Mouse (Mus musculus) ES-E14 (cell line): ENCODE results near the gene Dusp14. TPM values are rescaled to one million over a fixed set of nuclear protein-coding genes. Genes with fewer than 3 reads are reported as not detected.

ENCODE experiments used
- DNase-seq: peaks from one replicate; pipeline ENCODE4 v3.0.0-alpha.2; 2013; ENCODE audit warnings: low read depth, low spot score
- H3K27ac ChIP-seq: 2 replicates; pipeline ENCODE4 v1.5.1; 2012; ENCODE audit warnings: low read depth, mild to moderate bottlenecking, low read length, moderate library complexity, mixed read lengths; ENCODE audit not compliant: poor library complexity, insufficient read depth, severe bottlenecking
- H3K36me3 ChIP-seq: 2 replicates; pipeline ENCODE4 v1.6.1; 2012; ENCODE audit warnings: mild to moderate bottlenecking, low read length, moderate library complexity, mixed read lengths; ENCODE audit not compliant: control insufficient read depth, poor library complexity, insufficient read depth, severe bottlenecking
- H3K4me1 ChIP-seq, 2 experiments: fragments of 150-350 bp in 1 of 2; sonication (generic) in 1 of 2; 2 replicates each; pipeline ENCODE4 v1.6.1; 2012; ENCODE audit warnings: low read length in 2 of 2, mild to moderate bottlenecking in 1 of 2, mixed read lengths in 1 of 2; ENCODE audit not compliant: control insufficient read depth in 2 of 2, insufficient read depth in 2 of 2, poor library complexity in 1 of 2
- H3K4me3 ChIP-seq, 2 experiments: fragments of 150-350 bp in 1 of 2; sonication (generic) in 1 of 2; 2 replicates each; pipeline ENCODE4 v1.5.1; 2012; ENCODE audit warnings: low read length in 2 of 2, low read depth in 1 of 2, mild to moderate bottlenecking in 1 of 2, mixed read lengths in 1 of 2; ENCODE audit not compliant: insufficient read depth in 1 of 2, poor library complexity in 1 of 2, severe bottlenecking in 1 of 2
- H3K9ac ChIP-seq: 2 replicates; pipeline ENCODE4 v1.6.1; 2012; ENCODE audit warnings: low read depth, mild to moderate bottlenecking, low read length, mixed read lengths; ENCODE audit not compliant: poor library complexity, insufficient read depth, severe bottlenecking
- H3K9me3 ChIP-seq: fragments of 150-350 bp; sonication (generic); 2 replicates; pipeline ENCODE4 v1.6.1; 2012; ENCODE audit warnings: low read depth, mild to moderate bottlenecking, low read length; ENCODE audit not compliant: control insufficient read depth, insufficient read depth
- CHD2 ChIP-seq: IDR thresholded peaks from 2 replicates; pipeline ENCODE4 v1.6.1; 2014; ENCODE audit warnings: mild to moderate bottlenecking, low read depth, low read length, inconsistent platforms
- HCFC1 ChIP-seq: IDR thresholded peaks from 2 replicates; pipeline ENCODE4 v1.6.1; 2012; ENCODE audit warnings: low read length, inconsistent platforms, borderline replicate concordance; ENCODE audit not compliant: insufficient read depth
- MAFK ChIP-seq: IDR thresholded peaks from 2 replicates; pipeline ENCODE4 v1.6.1; 2014; ENCODE audit warnings: mild to moderate bottlenecking, low read depth, low read length, inconsistent platforms; ENCODE audit not compliant: insufficient read depth
- ZC3H11A ChIP-seq: IDR thresholded peaks from 2 replicates; pipeline ENCODE4 v1.6.1; 2012; ENCODE audit warnings: low read depth, mild to moderate bottlenecking, inconsistent platforms, low read length, borderline replicate concordance
- ZNF384 ChIP-seq: IDR thresholded peaks from 2 replicates; pipeline ENCODE4 v1.6.1; 2012; ENCODE audit warnings: low read depth, low read length, inconsistent platforms
- in situ Hi-C, 2 experiments: fragments of 600-800 bp; cut with MboI; formaldehyde crosslinking; loops; one replicate each; pipeline ENCODE4 v1.15.1; 2025; ENCODE audit warnings: low sequenced_read_pairs in 2 of 2, inconsistent platforms in 1 of 2; ENCODE audit not compliant: unreplicated experiment in 2 of 2
- total RNA-seq: library from RNA; depleted of rRNA; stranded (reverse); fragments of 300-350 nt; gene quantifications from 2 replicates; pipeline ENCODE4 v1.2.3, GENCODE M21; 2012

Dusp14 gene
- total RNA-seq, 1 experiment, result 24.0 TPM

DNA sequence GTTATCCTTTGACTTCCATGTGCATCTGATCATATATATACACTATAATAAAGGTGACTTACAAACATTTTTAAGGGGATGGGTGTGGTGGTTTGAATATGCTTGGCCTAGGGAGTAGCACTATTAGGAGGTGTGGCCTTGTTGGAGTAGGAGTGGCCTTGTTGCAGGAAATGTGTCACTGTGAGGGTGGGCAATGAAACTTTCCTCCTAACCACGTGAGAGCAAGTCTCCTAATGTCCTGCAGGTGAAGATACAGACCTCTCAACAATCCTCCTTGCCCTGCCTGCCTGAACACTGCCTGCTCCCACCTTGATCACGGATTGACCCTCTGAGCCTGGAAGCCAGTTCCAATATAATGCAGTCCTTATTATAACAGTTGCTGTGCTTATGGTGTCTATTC lies 38.1 kb upstream of the Dusp14 start:
- no peaks in the 10 kb centered on the region for H3K4me1 ChIP-seq
- no peaks in the 10 kb centered on the region for H3K9me3 ChIP-seq
- TF ChIP-seq CHD2, result no peak
- TF ChIP-seq HCFC1, result no peak
- TF ChIP-seq ZC3H11A, result no peak
- no peak for TF ChIP-seq MAFK
- TF ChIP-seq ZNF384, result no peak
- no peak overlapping the region for H3K4me3 ChIP-seq
- H3K9ac ChIP-seq, result no peak overlapping the region
- no peak overlapping the region for H3K27ac ChIP-seq
- H3K36me3 ChIP-seq, result peaks cover 36% of the 10 kb centered on the region
- no peak for DNase-seq
- in situ Hi-C loops, result no loop called here

DNA sequence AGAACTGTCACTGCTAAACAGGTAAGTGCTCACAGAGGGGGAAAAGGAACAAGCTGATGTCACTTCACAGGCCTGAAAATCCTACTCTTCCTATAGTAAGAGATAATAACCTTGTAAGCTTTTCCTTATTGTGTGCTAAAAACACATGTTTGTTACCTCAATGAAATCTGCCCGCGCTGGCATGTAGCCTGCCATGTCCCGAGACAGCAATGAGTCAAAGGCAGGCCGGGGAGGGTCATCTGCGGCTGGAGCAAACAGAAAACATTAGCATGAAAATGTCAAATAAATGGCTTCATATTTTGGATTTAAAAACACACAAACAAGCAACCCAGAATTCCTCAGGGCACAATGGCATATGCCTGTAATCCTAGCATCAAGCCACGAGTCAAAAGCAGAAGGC lies 35.0 kb upstream of the Dusp14 start:
- peaks cover 43% of the 10 kb centered on the region for H3K36me3 ChIP-seq
- no peak overlapping the region for H3K9ac ChIP-seq
- H3K4me1 ChIP-seq, result no peaks in the 10 kb centered on the region
- TF ChIP-seq MAFK (no peak), ZC3H11A (no peak), ZNF384 (no peak), HCFC1 (no peak), CHD2 (no peak)
- in situ Hi-C loops, result no loop called here
- DNase-seq, result no peak
- H3K27ac ChIP-seq, result no peak overlapping the region
- H3K4me3 ChIP-seq, result no peak overlapping the region
- H3K9me3 ChIP-seq, result no peaks in the 10 kb centered on the region

DNA sequence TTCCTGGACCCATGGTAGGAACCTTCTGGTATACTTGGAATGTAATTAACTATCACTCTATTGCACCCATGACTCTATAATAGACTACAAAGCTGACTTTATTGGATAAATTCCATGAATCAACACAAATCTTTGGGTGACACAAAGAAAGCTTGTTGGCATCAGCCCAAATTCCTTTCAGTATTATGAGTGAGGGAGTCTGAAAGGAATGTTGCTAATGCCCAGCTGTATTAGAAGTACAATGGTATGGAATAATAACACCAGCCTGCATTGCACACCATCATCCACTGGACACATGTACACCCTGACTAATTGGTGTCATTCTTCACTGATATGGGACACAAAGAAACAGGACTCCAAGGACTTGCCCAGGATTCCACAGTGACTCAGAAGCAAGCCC lies 32.1 kb upstream of the Dusp14 start:
- in situ Hi-C loops, result no loop called here
- H3K27ac ChIP-seq, result no peak overlapping the region
- H3K4me3 ChIP-seq, result no peak overlapping the region
- H3K36me3 ChIP-seq, result peaks cover 44% of the 10 kb centered on the region
- no peaks in the 10 kb centered on the region for H3K4me1 ChIP-seq
- no peak overlapping the region for H3K9ac ChIP-seq
- no peaks in the 10 kb centered on the region for H3K9me3 ChIP-seq
- DNase-seq, result no peak
- no peak for TF ChIP-seq ZNF384
- TF ChIP-seq CHD2, result no peak
- TF ChIP-seq ZC3H11A, result no peak
- TF ChIP-seq HCFC1, result no peak
- TF ChIP-seq MAFK, result no peak

DNA sequence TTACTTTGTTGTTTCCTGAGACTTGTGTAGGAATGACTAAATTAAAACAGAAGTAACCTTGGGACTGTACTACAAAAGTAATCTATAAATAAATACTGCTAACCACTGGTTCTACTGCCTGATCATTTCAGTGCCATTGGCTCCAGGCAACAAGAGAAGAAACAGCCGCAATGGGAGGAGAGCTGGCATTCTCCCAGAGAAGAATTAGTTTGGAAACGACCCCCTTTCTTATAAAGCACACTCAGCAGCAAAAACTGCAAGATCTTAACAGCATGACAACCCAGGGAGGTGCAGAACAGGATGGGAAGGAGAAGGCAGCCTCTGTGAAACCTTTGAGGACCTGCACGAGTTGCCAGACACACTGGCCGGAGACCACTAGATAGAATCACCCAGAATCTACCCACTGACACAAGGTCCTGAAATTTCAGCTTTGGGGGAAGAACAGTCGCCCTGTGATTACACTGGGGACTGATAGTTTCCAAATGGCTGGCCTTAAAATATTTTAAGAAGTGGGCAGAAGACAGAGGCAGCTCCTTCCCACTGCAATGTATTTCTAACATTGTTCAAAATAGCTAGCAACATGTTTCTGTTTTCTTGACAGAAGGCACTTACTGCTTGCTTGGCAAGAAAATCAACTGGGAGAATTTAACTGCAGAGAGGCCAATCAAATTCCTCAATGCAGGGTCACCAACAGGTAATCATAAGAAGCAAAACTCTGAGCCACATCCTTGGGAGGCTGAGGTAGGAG lies 28.4 kb upstream of the Dusp14 start:
- Histone ChIP-seq H3K9me3 (no peaks in the 10 kb centered on the region), H3K36me3 (peaks cover 28% of the 10 kb centered on the region), H3K27ac (no peak overlapping the region), H3K9ac (no peak overlapping the region), H3K4me1 (no peaks in the 10 kb centered on the region), H3K4me3 (no peak overlapping the region)
- TF ChIP-seq MAFK, result no peak
- DNase-seq, result no peak
- in situ Hi-C loops, result no loop called here

DNA sequence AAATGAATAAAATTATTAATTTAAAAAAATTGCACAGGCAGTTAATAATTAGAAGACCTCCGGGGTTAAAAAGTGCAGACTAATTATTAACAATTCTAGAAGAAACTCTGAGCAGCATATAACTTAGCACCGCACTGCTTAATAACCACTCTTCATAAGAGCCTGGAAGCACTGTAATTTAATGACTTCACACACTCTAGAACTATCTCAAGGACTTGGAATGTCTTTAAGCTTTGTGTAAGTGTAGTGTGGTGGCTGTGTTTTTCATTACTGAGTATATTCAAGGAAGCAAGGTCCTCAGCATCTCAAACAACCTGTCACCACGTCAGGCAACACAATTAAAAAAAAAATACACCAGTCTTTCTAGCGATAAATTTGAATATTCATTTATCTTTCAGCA lies 26.0 kb upstream of the Dusp14 start:
- peaks cover 22% of the 10 kb centered on the region for H3K36me3 ChIP-seq

More for the DNA sequence above, 26.0 kb upstream of the Dusp14 start:
- no peak for DNase-seq
- H3K4me3 ChIP-seq, result no peak overlapping the region
- no peaks in the 10 kb centered on the region for H3K4me1 ChIP-seq
- in situ Hi-C loops, result no loop called here
- no peak overlapping the region for H3K9ac ChIP-seq
- no peak overlapping the region for H3K27ac ChIP-seq
- H3K9me3 ChIP-seq, result no peaks in the 10 kb centered on the region
- TF ChIP-seq MAFK (no peak), HCFC1 (no peak), ZC3H11A (no peak), ZNF384 (no peak), CHD2 (no peak)
